15 mouse cellular contexts compared by ENCODE assay signal in the genomic region with DNA sequence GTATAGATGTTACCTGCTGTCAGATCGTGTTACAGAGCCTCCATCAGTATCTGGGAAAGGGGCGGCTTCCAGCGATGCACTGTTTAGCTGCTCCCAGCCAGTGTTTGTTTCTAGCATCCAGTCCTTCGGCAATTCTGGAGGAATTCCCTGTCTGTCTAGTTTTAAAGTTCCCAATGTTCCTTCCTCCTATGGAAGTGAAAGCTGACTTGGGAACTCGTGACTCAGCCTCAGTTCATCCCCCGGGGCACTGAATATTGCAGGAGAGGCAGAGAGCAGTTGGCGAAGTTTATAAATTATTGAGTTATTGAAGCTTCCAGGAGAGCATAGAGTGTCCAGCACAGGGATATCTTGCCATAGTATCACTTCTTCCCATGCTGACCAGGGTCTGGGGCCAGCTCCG.
"Had no signal": no experiment of that assay in that cellular context is flagged by ENCODE, and none has a peak within 500 bp of the region (broad histone marks: within the 10 kb centered on the region; RNA-seq: fewer than 3 reads in every experiment).

No protein-coding gene starts in this region.

- H3K27ac ChIP-seq: lung, embryonic 15.5 days; macrophage; midbrain, embryonic 13.5 days; midbrain, embryonic 15.5 days; neural tube, embryonic 12.5 days; stomach, embryonic 15.5 days; stomach, postnatal 0 days had no signal

- H3K4me3 ChIP-seq: lung, embryonic 15.5 days; megakaryocyte, embryonic 14.5 days; midbrain, embryonic 13.5 days; midbrain, embryonic 15.5 days; neural tube, embryonic 12.5 days; stomach, embryonic 15.5 days had no signal

- DNase-seq: lung, adult 2 months; lung, postnatal 14 days; lung, postnatal 36 days; right cerebral cortex, postnatal 14 days; thymus, adult 2 months; thymus, postnatal 25 days; thymus, postnatal 4 days had no signal
